Mouse (Mus musculus): ENCODE results near the gene Jchain. TPM values are rescaled to one million over a fixed set of nuclear protein-coding genes. Genes with fewer than 3 reads are reported as not detected.

The Jchain gene
- total and polyA plus RNA-seq, 2 experiments from 2014 or later = 0.58 to 0.82 TPM

DNA sequence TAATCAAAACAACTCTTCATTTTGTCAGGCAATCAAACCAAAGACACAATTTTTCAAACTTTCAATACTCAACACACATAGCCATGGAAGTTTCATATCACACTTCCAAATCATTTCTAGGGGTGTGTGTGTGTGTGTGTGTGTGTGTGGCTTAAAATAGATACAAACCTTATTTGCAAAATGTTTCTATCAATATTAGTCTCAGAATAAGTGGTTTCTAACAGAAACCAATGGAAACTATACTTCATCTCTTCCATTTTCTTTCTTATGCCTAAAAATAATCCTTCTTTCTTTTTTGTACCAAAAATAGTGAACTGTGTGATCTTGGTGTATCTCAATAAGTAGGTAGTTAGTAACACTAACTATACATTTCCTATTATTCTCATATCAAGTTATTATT, 13.2 kb upstream of the Jchain start:
- ATAC-seq (ENCODE audit: low FRiP score) = no peak
- no peak for DNase-seq (ENCODE audit: low spot score)
- Histone ChIP-seq H3K4me2 (ENCODE audit: low read depth, low read length, poor library complexity, severe bottlenecking) (no peak overlapping the region), H3K4me3 (ENCODE audit: low read depth, low read length) (no peak overlapping the region), H3K9me3 (ENCODE audit: low read length) (no peaks in the 10 kb centered on the region), H3K27ac (ENCODE audit: low read depth, low read length) (no peak overlapping the region), H3K9ac (replicated peaks; ENCODE audit: low read length, poor library complexity, severe bottlenecking) (no peak overlapping the region), H3K27me3 (ENCODE audit: insufficient read depth, low read length) (no peaks in the 10 kb centered on the region), H3K36me3 (ENCODE audit: insufficient read depth, low read length) (no peaks in the 10 kb centered on the region), H3K4me1 (ENCODE audit: insufficient read depth, low read length) (no peaks in the 10 kb centered on the region)
- no peak for TF ChIP-seq CTCF (IDR thresholded peaks at IDR 0.05)

DNA sequence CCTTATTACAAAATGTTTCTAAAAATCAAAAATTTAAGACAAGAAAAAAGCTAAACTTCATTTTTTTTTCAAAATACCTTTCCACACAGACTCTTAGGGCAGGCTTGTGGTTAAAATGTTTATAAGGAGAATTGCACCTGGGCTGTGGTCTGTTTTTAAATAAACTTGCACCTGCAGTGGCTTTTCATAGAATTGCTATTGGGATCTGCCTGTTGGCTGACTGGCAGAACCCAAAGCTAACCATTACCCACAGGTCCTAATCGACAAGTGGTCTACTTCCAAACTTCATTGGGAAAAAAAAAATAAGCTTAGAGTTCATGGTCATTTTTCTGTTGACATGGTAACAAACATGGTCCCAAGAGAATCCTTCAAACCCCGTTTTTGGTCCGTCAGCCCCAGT, 7.0 kb upstream of the Jchain start:
- H3K9me3 ChIP-seq (ENCODE audit: low read length) = no peaks in the 10 kb centered on the region
- no peaks in the 10 kb centered on the region for H3K4me1 ChIP-seq (ENCODE audit: insufficient read depth, low read length)
- no peak overlapping the region for H3K9ac ChIP-seq (replicated peaks; ENCODE audit: low read length, poor library complexity, severe bottlenecking)
- no peak overlapping the region for H3K4me2 ChIP-seq (ENCODE audit: low read depth, low read length, poor library complexity, severe bottlenecking)
- no peaks in the 10 kb centered on the region for H3K36me3 ChIP-seq (ENCODE audit: insufficient read depth, low read length)
- WGBS = 58% methylated on average over 3 of the region's 3 CpGs
- H3K27me3 ChIP-seq (ENCODE audit: insufficient read depth, low read length) = no peaks in the 10 kb centered on the region
- no peak overlapping the region for H3K27ac ChIP-seq (ENCODE audit: low read depth, low read length)
- ATAC-seq (ENCODE audit: low FRiP score) (no peak), DNase-seq (ENCODE audit: low spot score) (no peak)
- TF ChIP-seq CTCF (IDR thresholded peaks at IDR 0.05) = no peak
- H3K4me3 ChIP-seq (ENCODE audit: low read depth, low read length) = no peak overlapping the region

DNA sequence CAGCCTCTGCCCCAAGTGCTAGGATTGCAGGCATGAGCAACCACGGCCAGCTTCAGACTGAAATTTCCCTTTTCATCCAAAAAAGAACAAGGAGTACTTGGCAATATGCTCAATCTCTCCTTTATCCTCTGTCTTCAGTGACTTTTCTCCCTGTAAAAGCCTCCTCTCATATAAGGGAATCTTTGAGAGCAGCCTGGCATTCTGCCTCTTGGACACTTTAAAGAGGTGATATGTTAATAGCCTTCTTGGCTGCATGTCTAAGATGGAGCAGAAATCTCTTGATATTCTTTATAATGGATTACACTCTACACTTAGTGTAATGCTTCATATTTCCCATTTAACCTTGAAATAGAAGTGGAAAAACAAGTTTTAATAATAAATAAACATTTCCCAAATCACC, 3.2 kb upstream of the Jchain start:
- Histone ChIP-seq H3K9me3 (ENCODE audit: low read length) (no peaks in the 10 kb centered on the region), H3K4me3 (ENCODE audit: low read depth, low read length) (no peak overlapping the region), H3K4me2 (ENCODE audit: low read depth, low read length, poor library complexity, severe bottlenecking) (no peak overlapping the region), H3K4me1 (ENCODE audit: insufficient read depth, low read length) (no peaks in the 10 kb centered on the region), H3K27me3 (ENCODE audit: insufficient read depth, low read length) (no peaks in the 10 kb centered on the region), H3K36me3 (ENCODE audit: insufficient read depth, low read length) (no peaks in the 10 kb centered on the region), H3K9ac (replicated peaks; ENCODE audit: low read length, poor library complexity, severe bottlenecking) (no peak overlapping the region), H3K27ac (ENCODE audit: low read depth, low read length) (no peak overlapping the region)
- DNase-seq (ENCODE audit: low spot score) (peak; percentile 12), ATAC-seq (ENCODE audit: low FRiP score) (no peak)
- no peak for TF ChIP-seq CTCF (IDR thresholded peaks at IDR 0.05)
- WGBS = 53% methylated on average over 1 of the region's 1 CpGs

DNA sequence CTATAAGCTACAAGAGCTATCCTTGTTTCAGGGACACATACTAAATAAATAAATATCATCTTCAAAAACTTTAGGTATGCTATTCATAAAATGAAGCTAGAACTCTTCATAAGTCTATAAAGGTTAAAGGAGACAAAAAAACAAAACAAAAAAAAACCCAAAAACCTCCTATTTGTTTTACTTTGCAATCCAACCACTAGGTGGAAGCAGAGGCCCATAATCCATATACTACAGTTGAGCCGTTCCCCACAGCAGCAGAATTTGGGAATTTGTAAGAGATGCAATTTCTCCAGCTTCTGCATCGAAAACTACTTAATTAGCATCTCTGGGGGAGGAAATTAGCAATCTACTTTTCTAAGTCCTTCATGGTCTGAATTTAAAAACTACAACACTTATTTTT, 8.5 kb downstream of the Jchain start:
- no peaks in the 10 kb centered on the region for H3K9me3 ChIP-seq (ENCODE audit: low read length)
- ATAC-seq (ENCODE audit: low FRiP score) = no peak; the same call in 1 of the 2 replicates

DNA sequence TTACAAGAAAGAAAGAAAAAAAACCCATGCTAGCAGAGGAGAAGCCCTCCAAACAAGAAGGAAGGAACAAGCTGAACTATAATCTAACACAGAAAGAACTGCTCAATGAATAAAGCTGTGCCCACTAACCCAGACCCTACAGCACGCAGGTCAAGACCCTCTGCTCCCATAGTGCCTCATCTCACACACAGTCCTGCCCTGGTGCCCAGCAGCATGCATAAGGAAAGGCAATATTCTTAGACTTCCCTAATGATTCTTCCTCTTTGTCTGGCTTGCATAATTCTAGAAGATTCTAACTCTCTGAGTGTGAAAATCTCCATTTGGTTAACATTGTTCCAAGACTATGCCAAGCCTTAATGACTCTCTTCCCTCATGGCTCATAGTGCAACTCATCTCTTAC, 18.7 kb downstream of the Jchain start:
- Histone ChIP-seq H3K27me3 (ENCODE audit: insufficient read depth, low read length) (no peaks in the 10 kb centered on the region), H3K4me3 (ENCODE audit: low read depth, low read length) (no peak overlapping the region), H3K4me2 (ENCODE audit: low read depth, low read length, poor library complexity, severe bottlenecking) (no peak overlapping the region), H3K36me3 (ENCODE audit: insufficient read depth, low read length) (no peaks in the 10 kb centered on the region), H3K9me3 (ENCODE audit: low read length) (no peaks in the 10 kb centered on the region), H3K4me1 (ENCODE audit: insufficient read depth, low read length) (no peaks in the 10 kb centered on the region), H3K27ac (ENCODE audit: low read depth, low read length) (no peak overlapping the region), H3K9ac (replicated peaks; ENCODE audit: low read length, poor library complexity, severe bottlenecking) (no peak overlapping the region)
- DNase-seq (ENCODE audit: low spot score) = no peak
- no peak for TF ChIP-seq CTCF (IDR thresholded peaks at IDR 0.05)
- WGBS = 78% methylated on average over 1 of the region's 1 CpGs
- no peak for ATAC-seq (ENCODE audit: low FRiP score)

More for the DNA sequence above, 8.5 kb downstream of the Jchain start:
- no peak overlapping the region for H3K9ac ChIP-seq (replicated peaks; ENCODE audit: low read length, poor library complexity, severe bottlenecking)
- H3K27ac ChIP-seq (ENCODE audit: low read depth, low read length) = no peak overlapping the region
- peak; percentile 72 for DNase-seq (ENCODE audit: low spot score)
- H3K36me3 ChIP-seq (ENCODE audit: insufficient read depth, low read length) = no peaks in the 10 kb centered on the region
- 3% methylated on average over 2 of the region's 2 CpGs for WGBS
- TF ChIP-seq CTCF (IDR thresholded peaks at IDR 0.05) = peak; percentile 89
- H3K4me2 ChIP-seq (ENCODE audit: low read depth, low read length, poor library complexity, severe bottlenecking) = no peak overlapping the region
- no peak overlapping the region for H3K4me3 ChIP-seq (ENCODE audit: low read depth, low read length)
- H3K4me1 ChIP-seq (ENCODE audit: insufficient read depth, low read length) = no peaks in the 10 kb centered on the region
- no peaks in the 10 kb centered on the region for H3K27me3 ChIP-seq (ENCODE audit: insufficient read depth, low read length)

DNA sequence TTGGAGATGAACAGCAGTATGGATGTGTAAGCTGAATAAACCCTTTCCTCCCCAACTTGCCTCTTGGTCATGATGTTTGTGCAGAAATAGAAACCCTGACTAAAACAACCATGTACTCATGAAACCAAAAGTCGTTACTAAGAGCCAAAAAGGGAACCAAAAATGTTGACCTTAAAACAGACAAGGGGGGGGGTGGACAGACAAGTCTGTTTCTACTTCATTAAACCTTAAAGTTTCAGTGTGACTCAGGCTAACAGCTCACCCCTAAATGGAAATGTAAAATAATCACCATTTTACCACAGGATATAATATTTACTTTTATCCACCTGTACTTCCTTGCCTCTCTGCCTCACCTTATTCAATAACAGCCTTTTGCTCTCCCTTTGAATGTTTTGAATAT, 19.1 kb downstream of the Jchain start:
- no peaks in the 10 kb centered on the region for H3K27me3 ChIP-seq (ENCODE audit: insufficient read depth, low read length)
- H3K9ac ChIP-seq (replicated peaks; ENCODE audit: low read length, poor library complexity, severe bottlenecking) = no peak overlapping the region
- H3K9me3 ChIP-seq (ENCODE audit: low read length) = no peaks in the 10 kb centered on the region
- DNase-seq (ENCODE audit: low spot score) (no peak), ATAC-seq (ENCODE audit: low FRiP score) (no peak)
- H3K4me3 ChIP-seq (ENCODE audit: low read depth, low read length) = no peak overlapping the region
- no peak for TF ChIP-seq CTCF (IDR thresholded peaks at IDR 0.05)
- 81% methylated on average over 1 of the region's 1 CpGs for WGBS
- no peak overlapping the region for H3K4me2 ChIP-seq (ENCODE audit: low read depth, low read length, poor library complexity, severe bottlenecking)
- H3K4me1 ChIP-seq (ENCODE audit: insufficient read depth, low read length) = no peaks in the 10 kb centered on the region
- H3K27ac ChIP-seq (ENCODE audit: low read depth, low read length) = no peak overlapping the region
- no peaks in the 10 kb centered on the region for H3K36me3 ChIP-seq (ENCODE audit: insufficient read depth, low read length)

All from midbrain, postnatal 0 days (tissue).